Mouse (Mus musculus) large intestine, adult 2 months (tissue): ENCODE measurements around the gene Cyp11a1. TPM values are rescaled to one million over a fixed set of nuclear protein-coding genes. Genes with fewer than 3 reads are reported as not detected.

Experiments used
- DNase-seq: peaks from one replicate; pipeline ENCODE4 v3.0.0-alpha.2; 2012; ENCODE audit warnings: low read depth, low spot score
- WGBS: fragments of 180-500 bp; shearing (Covaris S2); methylation state at CpG from one replicate; pipeline ENCODE4 v1.1.7; 2018; 5-methylcytosine and 5-hydroxymethylcytosine counted together
- polyA plus RNA-seq: library from polyadenylated mRNA; depleted of rRNA; stranded (reverse); fragments of >200 nt; gene quantifications from 2 replicates; pipeline ENCODE4 v1.2.3, GENCODE M21; 2012

Cyp11a1 gene
- polyA plus RNA-seq, 1 experiment, result 0.07 TPM

DNA sequence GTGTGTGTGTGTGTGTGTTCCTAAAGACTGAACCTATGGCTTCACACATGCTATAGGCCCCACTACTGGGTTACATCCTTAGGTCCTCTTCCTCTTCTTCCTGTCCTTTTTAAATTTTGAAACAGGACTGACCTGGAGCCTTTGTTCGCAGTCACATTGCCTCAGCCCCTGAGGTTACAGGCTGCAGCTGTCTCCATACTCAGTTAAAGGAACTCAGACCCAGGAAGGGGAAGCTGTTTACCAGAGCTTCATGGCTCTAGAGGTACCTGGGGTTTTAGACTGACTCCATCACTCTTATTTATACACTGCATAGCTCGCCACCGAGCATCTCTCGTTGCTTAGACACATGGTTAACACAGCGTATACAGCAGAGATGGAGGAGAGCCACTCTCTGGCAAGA is 34.8 kb upstream of the Cyp11a1 start:
- WGBS, result 90% methylated on average over 5 of the region's 5 CpGs
- DNase-seq, result no peak

DNA sequence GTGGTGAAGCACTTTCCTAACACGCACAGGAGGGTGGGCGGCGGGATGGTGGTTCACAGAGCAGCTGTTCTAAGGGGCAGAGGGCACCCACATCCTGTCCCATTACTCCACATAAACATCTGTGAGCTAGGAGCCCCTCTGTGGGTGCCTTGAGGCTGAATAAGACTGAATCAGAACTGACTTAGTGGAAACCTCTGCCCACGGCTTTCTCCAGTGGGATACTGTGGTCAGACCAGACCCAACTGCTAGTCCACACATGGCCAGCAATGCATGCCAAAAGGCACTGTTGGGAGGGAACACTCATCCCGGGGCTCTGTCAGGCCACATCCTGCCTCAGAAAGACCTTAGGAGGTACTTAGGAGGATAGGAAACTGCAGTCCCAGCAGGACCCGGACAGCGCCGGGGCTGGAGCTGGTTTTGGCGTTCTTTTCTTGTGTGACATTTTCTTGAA is 34.0 kb upstream of the Cyp11a1 start:
- WGBS, result 74% methylated on average over 9 of the region's 9 CpGs
- no peak for DNase-seq

DNA sequence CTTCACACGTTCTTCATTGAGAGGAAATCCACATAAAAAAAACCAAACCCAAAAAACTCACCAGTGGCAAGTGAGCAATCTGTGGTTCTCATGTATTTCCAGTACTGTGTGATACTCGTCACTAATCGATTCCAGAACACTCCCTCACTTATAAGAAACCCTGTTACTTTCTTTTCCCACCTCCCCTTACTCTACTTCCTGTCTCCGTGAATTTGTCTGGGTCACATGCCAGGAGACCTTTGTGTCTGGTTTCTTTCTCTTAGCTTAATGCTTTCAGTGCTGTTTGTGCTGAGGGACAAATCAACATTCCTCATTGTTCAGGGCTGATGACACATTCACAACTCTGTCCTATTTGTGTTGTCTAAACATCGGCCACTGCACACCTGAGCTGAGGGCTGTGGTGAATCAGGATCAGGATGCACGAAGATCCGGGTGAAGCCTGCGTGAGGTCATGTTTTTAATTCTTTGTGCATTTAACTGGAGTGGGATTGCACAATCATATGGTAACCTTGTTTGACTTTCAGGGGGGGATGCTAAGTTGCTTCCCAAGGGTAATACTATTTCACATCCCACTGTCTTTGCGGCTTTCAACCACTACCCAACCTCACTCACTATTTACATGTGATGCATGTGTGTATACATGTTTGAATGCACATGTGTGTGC is 33.3 kb upstream of the Cyp11a1 start:
- WGBS, result 37% methylated on average over 9 of the region's 9 CpGs

GRCm38 (mm10) chr9:57973440-57974066 is 32.7 kb upstream of the Cyp11a1 start:
- 51% methylated on average over 6 of the region's 6 CpGs for WGBS
- peak; percentile 33 for DNase-seq

More for the DNA sequence above, 33.3 kb upstream of the Cyp11a1 start:
- no peak for DNase-seq

GRCm38 (mm10) chr9:57974221-57974620 is 32.0 kb upstream of the Cyp11a1 start:
- no peak for DNase-seq
- WGBS, result 58% methylated on average over 5 of the region's 5 CpGs

GRCm38 (mm10) chr9:57975200-57975821 is 30.9 kb upstream of the Cyp11a1 start:
- DNase-seq, result no peak
- WGBS, result 31% methylated on average over 5 of the region's 5 CpGs

- WGBS, result 62% methylated on average over 6 of the region's 6 CpGs
- no peak for DNase-seq
Observed at GRCm38 (mm10) chr9:57978025-57978424, 28.2 kb upstream of the Cyp11a1 start.

GRCm38 (mm10) chr9:57978858-57979257 is 27.4 kb upstream of the Cyp11a1 start:
- no peak for DNase-seq
- 45% methylated on average over 3 of the region's 3 CpGs for WGBS

- no peak for DNase-seq
- WGBS, result 85% methylated on average over 10 of the region's 10 CpGs
Observed at GRCm38 (mm10) chr9:57980570-57980969, 25.6 kb upstream of the Cyp11a1 start.

GRCm38 (mm10) chr9:57985304-57985703 is 20.9 kb upstream of the Cyp11a1 start:
- WGBS, result 94% methylated on average over 8 of the region's 8 CpGs
- no peak for DNase-seq

DNA sequence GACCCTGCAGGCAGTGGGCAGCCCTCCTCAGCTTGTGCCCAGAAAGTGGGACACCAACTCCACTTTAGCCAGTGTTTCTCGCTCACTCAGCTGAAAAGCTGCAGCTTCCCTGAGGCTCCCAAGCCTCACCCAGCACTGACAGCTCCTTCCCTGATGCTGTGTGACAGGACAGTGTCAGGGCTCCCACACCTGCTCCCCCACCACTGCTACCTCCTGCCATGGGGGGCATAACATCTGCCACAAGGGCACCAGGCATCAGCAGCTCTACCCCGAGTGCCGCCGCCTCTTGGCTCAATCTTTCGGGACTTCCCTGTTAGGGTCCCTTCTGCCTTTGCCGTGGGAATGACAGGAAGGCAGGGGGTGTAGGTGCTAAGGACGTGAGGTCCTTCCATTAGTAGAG is 19.9 kb upstream of the Cyp11a1 start:
- 89% methylated on average over 7 of the region's 7 CpGs for WGBS
- DNase-seq, result no peak

DNA sequence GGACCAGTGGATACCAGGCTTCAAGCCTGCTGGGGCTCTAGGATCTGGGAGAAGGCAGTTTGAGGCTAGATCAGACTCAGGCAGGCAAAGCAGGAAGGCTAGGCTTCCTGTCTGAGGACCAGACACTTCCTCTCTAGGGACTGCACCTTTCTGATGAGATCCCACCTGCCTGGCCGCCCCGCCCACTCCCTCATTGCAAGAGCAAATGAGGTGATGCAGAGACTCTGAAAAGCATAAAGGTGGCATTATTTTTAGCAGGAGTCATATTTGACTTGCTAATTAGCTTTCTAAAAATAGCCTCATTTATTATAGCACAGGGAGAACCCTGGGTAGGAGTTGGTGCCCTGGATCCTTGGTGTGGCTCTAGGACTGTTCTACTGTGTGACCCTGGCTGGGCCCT is 18.1 kb upstream of the Cyp11a1 start:
- WGBS, result 78% methylated on average over 2 of the region's 2 CpGs
- DNase-seq, result no peak

DNA sequence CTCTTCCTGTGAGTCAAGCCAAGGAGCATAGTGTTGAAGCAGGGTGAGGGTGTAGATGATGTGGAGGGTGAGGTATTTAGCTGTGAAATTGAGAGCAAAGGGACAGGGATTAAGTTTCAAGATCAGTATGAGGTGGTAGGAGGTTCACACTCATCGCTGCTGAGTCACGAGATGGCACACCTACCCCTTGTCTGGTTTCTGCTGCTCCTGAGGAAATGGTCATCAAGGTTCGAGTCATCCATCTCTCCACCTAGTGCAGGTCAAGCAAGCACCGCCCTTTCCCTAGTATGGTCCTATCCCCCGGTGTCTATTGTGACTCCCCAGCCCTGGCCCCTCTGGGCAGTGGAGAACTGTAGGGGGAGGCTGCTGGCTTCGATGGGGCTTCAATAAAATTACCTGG is 16.9 kb upstream of the Cyp11a1 start:
- 82% methylated on average over 6 of the region's 6 CpGs for WGBS
- no peak for DNase-seq

GRCm38 (mm10) chr9:57990438-57991110 is 15.6 kb upstream of the Cyp11a1 start:
- no peak for DNase-seq
- 36% methylated on average over 10 of the region's 10 CpGs for WGBS

- no peak for DNase-seq
- WGBS, result 89% methylated on average over 3 of the region's 3 CpGs
Observed at GRCm38 (mm10) chr9:57992060-57992459, 14.2 kb upstream of the Cyp11a1 start.

GRCm38 (mm10) chr9:57992781-57993591 is 13.2 kb upstream of the Cyp11a1 start:
- WGBS, result 74% methylated on average over 8 of the region's 8 CpGs
- no peak for DNase-seq

DNA sequence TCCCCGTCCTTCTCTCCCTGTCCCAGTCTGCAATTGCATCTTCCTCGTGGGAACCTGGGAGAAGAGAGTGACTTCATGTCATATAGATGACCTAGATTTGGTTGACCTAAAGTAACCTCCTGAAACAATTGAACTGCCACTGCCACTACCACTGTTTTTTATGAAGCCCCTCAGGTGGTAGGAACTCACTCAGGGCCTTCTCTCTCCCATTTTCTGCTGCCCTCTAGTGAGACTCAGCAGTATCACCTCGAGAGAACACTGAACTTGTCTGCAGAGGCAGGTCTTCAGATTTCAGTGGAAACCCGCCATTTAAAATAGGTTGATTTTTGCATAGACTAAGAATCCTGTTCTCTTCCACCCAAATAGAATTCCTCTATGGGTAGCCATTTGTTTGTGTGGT is 10.9 kb upstream of the Cyp11a1 start:
- 54% methylated on average over 4 of the region's 4 CpGs for WGBS
- DNase-seq, result no peak

DNA sequence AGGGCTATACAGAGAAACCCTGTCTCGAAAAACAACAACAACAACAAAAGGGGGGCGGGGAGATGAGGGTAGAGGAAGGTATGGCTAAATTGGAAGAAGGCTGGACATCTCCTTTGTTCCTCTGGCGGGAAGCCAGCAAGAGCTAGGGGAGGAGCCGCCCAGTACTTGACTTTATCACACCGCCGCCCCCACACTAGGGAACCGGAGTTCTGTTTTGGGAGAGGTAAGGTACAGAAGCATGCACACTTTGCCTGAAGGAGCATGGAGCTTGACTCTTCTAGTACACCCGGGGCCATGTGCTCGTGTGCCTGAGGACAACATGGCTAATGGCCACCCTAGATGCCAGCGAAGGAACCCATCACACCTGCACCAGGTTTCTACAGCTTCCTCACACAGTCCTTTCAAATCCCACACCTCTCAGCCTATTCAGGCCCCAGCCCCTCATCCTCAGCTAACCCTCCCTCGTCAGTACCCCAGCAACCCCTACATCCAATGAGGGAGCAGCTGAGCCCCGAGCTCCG is 8.6 kb upstream of the Cyp11a1 start:
- WGBS, result 21% methylated on average over 13 of the region's 13 CpGs
- DNase-seq, result no peak

DNA sequence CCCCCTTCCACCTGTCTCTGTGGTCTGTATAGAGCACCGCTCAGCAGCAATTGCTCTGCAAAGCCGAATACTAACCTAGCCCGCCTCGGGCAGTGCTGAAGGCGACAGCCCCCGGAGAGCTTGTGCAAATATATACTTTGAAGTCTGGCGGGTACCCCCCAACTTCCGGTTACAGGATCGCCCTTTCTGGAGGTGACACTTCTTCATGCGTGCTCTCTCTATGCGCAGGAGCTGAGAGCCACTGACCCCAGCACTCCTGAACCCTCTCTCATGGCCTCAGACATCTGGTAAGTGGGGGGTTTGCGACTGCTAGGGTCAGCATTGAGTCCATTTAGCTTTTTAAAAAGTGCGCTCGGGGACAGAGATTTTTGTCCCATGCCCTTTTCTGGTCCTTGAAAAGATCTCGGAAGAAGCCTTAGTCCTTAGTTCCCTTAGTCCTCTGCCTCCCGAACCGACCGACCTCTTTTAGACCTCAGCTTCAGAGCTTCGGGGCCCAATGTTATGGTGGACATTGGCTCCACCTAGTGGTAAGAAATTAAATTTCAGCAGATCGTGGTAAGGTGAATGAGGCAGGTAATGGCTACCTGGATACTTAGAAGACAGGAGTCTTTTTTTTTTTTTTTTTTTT is 8.1 kb upstream of the Cyp11a1 start:
- WGBS, result 2% methylated on average over 20 of the region's 20 CpGs
- peak; percentile 67 for DNase-seq
